Mouse (Mus musculus): ENCODE data around the gene Mrps36. TPM values are rescaled to one million over a fixed set of nuclear protein-coding genes. Genes with fewer than 3 reads are reported as not detected.

The Mrps36 gene
- polyA plus RNA-seq, 2 experiments: 56.1 to 135 TPM

DNA sequence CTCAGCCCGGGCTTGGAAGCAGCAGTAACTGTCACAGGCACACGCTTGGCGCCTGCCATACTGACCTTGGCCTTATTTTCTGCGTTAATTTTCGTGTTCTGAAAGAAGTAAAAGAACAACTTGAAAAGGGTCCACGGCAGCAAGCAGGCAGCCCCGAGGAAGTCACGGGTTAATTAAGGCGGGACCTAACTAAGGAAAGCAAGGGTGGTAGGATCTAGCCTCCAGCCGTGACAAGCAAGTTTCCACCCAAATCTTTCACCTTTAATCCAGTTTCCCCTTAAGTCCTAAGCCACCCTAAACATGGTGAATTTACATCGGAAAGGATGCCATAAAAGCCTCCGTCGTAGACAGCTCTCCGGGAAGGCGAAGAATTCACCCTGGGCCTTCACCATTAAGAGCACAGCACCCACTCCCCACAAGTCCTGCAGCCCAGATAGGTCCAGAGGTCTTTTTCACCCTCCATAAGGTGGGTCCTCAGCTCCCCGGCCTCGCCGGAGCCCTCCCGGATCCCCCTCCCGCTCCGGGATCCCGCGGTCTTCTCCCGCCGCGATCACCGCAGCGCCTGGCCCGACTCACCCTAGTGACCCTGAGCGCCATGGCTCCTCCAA lies 41.5 kb upstream of the Mrps36 start:
- peak in 1 of 3 experiments; percentile 36 for DNase-seq (ENCODE audit: low read depth in 3 of 3, low spot score in 3 of 3)
- TF ChIP-seq CTCF (IDR thresholded peaks at IDR 0.05; ENCODE audit: low read depth): no peak
- no peak for TF ChIP-seq EP300 (IDR thresholded peaks at IDR 0.05; ENCODE audit: low read depth)
- Histone ChIP-seq H3K9me3 (ENCODE audit: control insufficient read depth, low read length) (no peaks in the 10 kb centered on the region), H3K27ac (peak overlapping the region; percentile 83), H3K9ac (replicated peaks) (peak overlapping the region; percentile 100), H3K4me3 (ENCODE audit: insufficient read depth in 1 of 2, low read depth in 2 of 2, low read length in 2 of 2) (peak overlapping the region; percentile 99 to 100), H3K27me3 (ENCODE audit: control insufficient read depth, insufficient read depth, low read length) (no peaks in the 10 kb centered on the region), H3K36me3 (replicated peaks; ENCODE audit: control insufficient read depth, insufficient read depth, low read depth) (peaks cover 47% of the 10 kb centered on the region), H3K4me1 (replicated peaks; ENCODE audit: control insufficient read depth in 2 of 2, insufficient read depth in 2 of 2, low read length in 1 of 2) (peaks cover 19 to 25% of the 10 kb centered on the region in 2 experiments), H3K4me2 (ENCODE audit: low read depth) (peak overlapping the region; percentile 96)
- WGBS (ENCODE audit: insufficient replicate concordance): under 1% methylated on average over 29 of the region's 30 CpGs
- peak; percentile 46 for ATAC-seq (ENCODE audit: insufficient read depth)

DNA sequence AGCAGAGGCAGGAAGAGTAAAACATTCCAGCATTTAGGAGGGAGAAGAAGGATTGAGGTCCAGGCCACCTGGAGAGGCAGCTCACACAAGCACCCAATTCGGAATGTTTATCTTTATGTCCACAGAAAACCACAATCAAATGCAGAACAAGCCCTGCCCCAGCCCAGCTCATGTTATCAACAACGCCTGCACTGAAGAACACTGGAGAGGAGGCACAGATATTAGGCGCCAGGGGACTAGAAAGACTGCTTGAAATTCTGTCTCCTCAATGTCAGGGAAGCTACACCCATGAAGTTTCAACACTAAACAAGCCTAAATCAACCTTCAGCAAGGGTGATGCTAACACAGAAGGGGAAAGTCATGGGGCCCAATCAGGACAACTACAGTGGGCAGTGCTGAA lies 33.0 kb upstream of the Mrps36 start:
- H3K4me2 ChIP-seq (ENCODE audit: low read depth): peak overlapping the region; percentile 83
- DNase-seq (ENCODE audit: low read depth in 3 of 3, low spot score in 3 of 3) (peak; percentile 74 to 76 (median 75)), ATAC-seq (ENCODE audit: insufficient read depth) (peak; percentile 78)

DNA sequence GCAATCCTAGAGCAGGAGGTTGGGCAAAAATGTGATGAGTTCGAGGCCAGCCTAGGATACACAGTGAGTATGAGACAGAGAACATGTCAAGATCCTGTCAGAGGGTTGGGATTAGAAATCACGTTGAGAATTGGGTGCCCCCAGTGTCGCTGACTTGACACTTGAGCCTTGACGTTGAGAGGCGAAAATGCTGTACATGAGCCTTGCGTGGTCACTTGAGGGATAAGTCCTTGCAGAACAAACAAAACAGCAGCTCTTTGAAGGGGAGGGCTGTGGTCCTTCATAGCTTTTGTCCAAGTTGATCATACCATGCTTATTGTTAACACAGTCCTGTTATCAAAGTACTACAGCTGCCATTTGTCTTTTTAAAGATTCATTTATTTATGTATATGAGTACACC lies 32.3 kb upstream of the Mrps36 start:
- Histone ChIP-seq H3K4me3 (ENCODE audit: insufficient read depth in 1 of 2, low read depth in 2 of 2, low read length in 2 of 2) (no peak overlapping the region), H3K27me3 (ENCODE audit: control insufficient read depth, insufficient read depth, low read length) (no peaks in the 10 kb centered on the region), H3K9me3 (ENCODE audit: control insufficient read depth, low read length) (no peaks in the 10 kb centered on the region), H3K4me1 (replicated peaks; ENCODE audit: control insufficient read depth in 2 of 2, insufficient read depth in 2 of 2, low read length in 1 of 2) (peaks cover 40 to 46% of the 10 kb centered on the region in 2 experiments), H3K27ac (peak overlapping the region; percentile 71), H3K36me3 (replicated peaks; ENCODE audit: control insufficient read depth, insufficient read depth, low read depth) (peaks cover 48% of the 10 kb centered on the region), H3K4me2 (ENCODE audit: low read depth) (peak overlapping the region; percentile 83), H3K9ac (replicated peaks) (peak overlapping the region; percentile 70; the same call in 1 of the 2 replicates)
- TF ChIP-seq EP300 (IDR thresholded peaks at IDR 0.05; ENCODE audit: low read depth): no peak
- TF ChIP-seq CTCF (IDR thresholded peaks at IDR 0.05; ENCODE audit: low read depth): no peak
- 51% methylated on average over 6 of the region's 6 CpGs for WGBS (ENCODE audit: insufficient replicate concordance)
- DNase-seq (ENCODE audit: low read depth in 3 of 3, low spot score in 3 of 3) (no peak), ATAC-seq (ENCODE audit: insufficient read depth) (no peak)

More for the DNA sequence above, 33.0 kb upstream of the Mrps36 start:
- 9% methylated on average over 3 of the region's 3 CpGs for WGBS (ENCODE audit: insufficient replicate concordance)
- TF ChIP-seq EP300 (IDR thresholded peaks at IDR 0.05; ENCODE audit: low read depth) (peak; percentile 84), CTCF (IDR thresholded peaks at IDR 0.05; ENCODE audit: low read depth) (no peak)
- Histone ChIP-seq H3K36me3 (replicated peaks; ENCODE audit: control insufficient read depth, insufficient read depth, low read depth) (peaks cover 49% of the 10 kb centered on the region), H3K4me1 (replicated peaks; ENCODE audit: control insufficient read depth in 2 of 2, insufficient read depth in 2 of 2, low read length in 1 of 2) (peaks cover 40 to 48% of the 10 kb centered on the region in 2 experiments), H3K9me3 (ENCODE audit: control insufficient read depth, low read length) (no peaks in the 10 kb centered on the region), H3K4me3 (ENCODE audit: insufficient read depth in 1 of 2, low read depth in 2 of 2, low read length in 2 of 2) (peak overlapping the region in 1 of 2 experiments; percentile 13; a peak in 1 of 4 replicates), H3K9ac (replicated peaks) (peak overlapping the region; percentile 32), H3K27me3 (ENCODE audit: control insufficient read depth, insufficient read depth, low read length) (no peaks in the 10 kb centered on the region), H3K27ac (peak overlapping the region; percentile 83)

DNA sequence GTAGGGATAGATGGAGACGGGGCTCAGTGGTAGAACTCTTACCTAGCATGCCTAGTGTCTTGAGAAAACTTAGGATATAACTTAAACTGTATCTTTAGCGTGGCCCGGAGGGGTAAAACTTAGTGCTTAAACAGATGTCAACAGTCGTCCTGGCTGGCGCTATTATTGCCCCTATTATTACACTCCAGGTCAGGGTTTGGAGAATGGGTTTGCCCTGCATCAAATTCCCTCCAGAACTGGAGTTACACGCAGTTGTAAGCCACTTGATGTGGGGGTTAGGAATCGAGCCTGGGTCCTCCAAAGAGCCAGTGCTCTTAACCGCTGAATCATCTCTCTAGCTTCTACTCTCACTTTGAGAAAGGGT lies 31.6 kb upstream of the Mrps36 start:
- TF ChIP-seq EP300 (IDR thresholded peaks at IDR 0.05; ENCODE audit: low read depth): no peak
- TF ChIP-seq CTCF (IDR thresholded peaks at IDR 0.05; ENCODE audit: low read depth): no peak
- no peak for DNase-seq (ENCODE audit: low read depth in 3 of 3, low spot score in 3 of 3)
- H3K9me3 ChIP-seq (ENCODE audit: control insufficient read depth, low read length): no peaks in the 10 kb centered on the region
- 10% methylated on average over 8 of the region's 8 CpGs for WGBS (ENCODE audit: insufficient replicate concordance)
- ATAC-seq (ENCODE audit: insufficient read depth): no peak
- H3K27ac ChIP-seq: peak overlapping the region; percentile 71
- peak overlapping the region; percentile 83 for H3K4me2 ChIP-seq (ENCODE audit: low read depth)
- H3K4me3 ChIP-seq (ENCODE audit: insufficient read depth in 1 of 2, low read depth in 2 of 2, low read length in 2 of 2): peak overlapping the region; percentile 68 to 80
- peak overlapping the region; percentile 70 for H3K9ac ChIP-seq (replicated peaks)
- peaks cover 46% of the 10 kb centered on the region for H3K36me3 ChIP-seq (replicated peaks; ENCODE audit: control insufficient read depth, insufficient read depth, low read depth)
- H3K27me3 ChIP-seq (ENCODE audit: control insufficient read depth, insufficient read depth, low read length): no peaks in the 10 kb centered on the region
- H3K4me1 ChIP-seq (replicated peaks; ENCODE audit: control insufficient read depth in 2 of 2, insufficient read depth in 2 of 2, low read length in 1 of 2): peaks cover 40 to 46% of the 10 kb centered on the region in 2 experiments

DNA sequence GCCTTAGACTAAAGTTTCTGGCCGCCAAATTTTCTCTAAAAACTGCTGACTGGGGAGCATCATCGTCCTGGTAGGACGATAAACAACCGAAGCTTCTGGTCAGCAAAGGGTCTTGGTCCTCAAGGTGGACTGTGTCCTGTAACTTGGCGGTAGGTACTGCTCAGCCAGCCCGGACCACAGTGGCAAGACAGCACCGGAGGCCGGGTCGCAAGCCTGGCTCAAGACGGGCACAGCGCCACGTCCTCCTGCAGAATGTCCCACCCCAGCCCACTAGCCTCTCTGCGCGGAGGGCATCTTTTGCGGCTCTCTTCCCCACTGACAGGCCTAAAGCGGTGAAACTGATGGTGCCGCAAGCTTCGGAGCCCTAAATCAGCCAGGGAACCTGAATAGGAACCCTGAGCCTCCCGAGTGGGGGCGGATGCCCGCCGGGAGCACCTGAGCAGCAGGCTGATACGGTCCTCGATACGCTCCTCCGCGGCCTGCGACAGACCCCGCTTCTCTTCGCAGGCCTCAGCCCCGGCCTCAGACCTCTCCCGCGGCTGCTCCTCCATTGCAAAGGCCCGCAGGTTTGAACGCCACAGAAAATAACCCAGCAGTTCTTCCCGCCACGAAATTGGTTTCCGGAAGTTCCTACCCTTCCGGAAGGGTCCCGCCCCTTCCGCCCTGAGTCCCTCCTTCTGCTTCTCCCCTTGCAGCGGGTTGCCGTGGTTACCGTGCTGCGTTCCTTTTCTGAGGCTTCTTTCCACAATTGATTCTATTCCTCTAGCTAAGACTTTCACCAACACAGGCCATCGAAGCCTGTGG lies 31.0 kb upstream of the Mrps36 start, which contains the start of gene Cenph:
Gene Cenph, minus strand, starts transcription at position 648 of the 804 bp plus-strand sequence.
- Histone ChIP-seq H3K27ac (peak within 1 kb of the TSS; percentile 71), H3K9ac (replicated peaks) (peak within 1 kb of the TSS; percentile 70), H3K9me3 (ENCODE audit: control insufficient read depth, low read length) (no peaks in the 10 kb centered on the region), H3K36me3 (replicated peaks; ENCODE audit: control insufficient read depth, insufficient read depth, low read depth) (peaks cover 46% of the 10 kb centered on the region), H3K4me3 (ENCODE audit: insufficient read depth in 1 of 2, low read depth in 2 of 2, low read length in 2 of 2) (peak within 1 kb of the TSS; percentile 68 to 80), H3K4me2 (ENCODE audit: low read depth) (peak within 1 kb of the TSS; percentile 83), H3K4me1 (replicated peaks; ENCODE audit: control insufficient read depth in 2 of 2, insufficient read depth in 2 of 2, low read length in 1 of 2) (peaks cover 40 to 45% of the 10 kb centered on the region in 2 experiments), H3K27me3 (ENCODE audit: control insufficient read depth, insufficient read depth, low read length) (no peaks in the 10 kb centered on the region)
- ATAC-seq (ENCODE audit: insufficient read depth): peak; percentile 79
- WGBS (ENCODE audit: insufficient replicate concordance): under 1% methylated on average over 46 of the region's 46 CpGs
- TF ChIP-seq EP300 (IDR thresholded peaks at IDR 0.05; ENCODE audit: low read depth) (no peak), CTCF (IDR thresholded peaks at IDR 0.05; ENCODE audit: low read depth) (no peak)
- DNase-seq (ENCODE audit: low read depth in 3 of 3, low spot score in 3 of 3): peak; percentile 82 to 85 (median 84)
